Mouse (Mus musculus) ES-E14 (cell line): Measurements from ENCODE around the gene Itga6.

ENCODE experiments used
- HCFC1 ChIP-seq: IDR thresholded peaks from 2 replicates; pipeline ENCODE4 v1.6.1; 2012; ENCODE audit warnings: low read length, inconsistent platforms, borderline replicate concordance; ENCODE audit not compliant: insufficient read depth
- MAFK ChIP-seq: IDR thresholded peaks from 2 replicates; pipeline ENCODE4 v1.6.1; 2014; ENCODE audit warnings: mild to moderate bottlenecking, low read depth, low read length, inconsistent platforms; ENCODE audit not compliant: insufficient read depth
- ZC3H11A ChIP-seq: IDR thresholded peaks from 2 replicates; pipeline ENCODE4 v1.6.1; 2012; ENCODE audit warnings: low read depth, mild to moderate bottlenecking, inconsistent platforms, low read length, borderline replicate concordance
- ZNF384 ChIP-seq: IDR thresholded peaks from 2 replicates; pipeline ENCODE4 v1.6.1; 2012; ENCODE audit warnings: low read depth, low read length, inconsistent platforms

- TF ChIP-seq HCFC1 (no peak), ZNF384 (no peak), ZC3H11A (no peak), MAFK (no peak)
Observed at GRCm38 (mm10) chr2:71760091-71760490, 14.7 kb downstream of the Itga6 start.
